Mouse (Mus musculus) intestine, postnatal 0 days (tissue): Measurements from ENCODE around the gene Cuedc1. TPM values are rescaled to one million over a fixed set of nuclear protein-coding genes. Genes with fewer than 3 reads are reported as not detected.

Experiments
- ATAC-seq: fragments of 200-750 bp; cut with Nextera tagmentation; 2 replicates; pipeline ENCODE4 v1.8.0; 2017; ENCODE audit warnings: mild to moderate bottlenecking, moderate TSS enrichment, moderate library complexity
- H3K27ac ChIP-seq: fragments of 300-500 bp; sonication (generic); 2 replicates; pipeline ENCODE4 v1.5.1; 2014; ENCODE audit warnings: mild to moderate bottlenecking, low read depth, low read length, moderate library complexity
- H3K27me3 ChIP-seq: fragments of 300-500 bp; sonication (generic); replicated peaks from 2 replicates; pipeline ENCODE4 v1.6.1; 2014; ENCODE audit warnings: low read length, mixed read lengths; ENCODE audit not compliant: control insufficient read depth, insufficient read depth
- H3K36me3 ChIP-seq: fragments of 300-500 bp; sonication (generic); 2 replicates; pipeline ENCODE4 v1.6.1; 2014; ENCODE audit warnings: mild to moderate bottlenecking, moderate library complexity; ENCODE audit not compliant: control insufficient read depth, insufficient read depth
- H3K4me1 ChIP-seq: fragments of 300-500 bp; sonication (generic); replicated peaks from 2 replicates; pipeline ENCODE4 v1.6.1; 2014; ENCODE audit warnings: antibody characterized with exemption, low read length, mixed read lengths; ENCODE audit not compliant: control insufficient read depth, insufficient read depth
- H3K4me2 ChIP-seq: fragments of 300-500 bp; sonication (generic); replicated peaks from 2 replicates; pipeline ENCODE4 v1.6.1; 2014; ENCODE audit warnings: low read depth, mild to moderate bottlenecking, moderate library complexity
- H3K4me3 ChIP-seq: fragments of 300-500 bp; sonication (generic); 2 replicates; pipeline ENCODE4 v1.5.1; 2014; ENCODE audit warnings: low read depth, low read length
- H3K9ac ChIP-seq: fragments of 300-500 bp; sonication (generic); 2 replicates; pipeline ENCODE4 v1.6.1; 2014; ENCODE audit warnings: mild to moderate bottlenecking, low read depth, low read length
- H3K9me3 ChIP-seq: fragments of 300-500 bp; sonication (generic); 2 replicates; pipeline ENCODE4 v1.6.1; 2016; ENCODE audit warnings: mixed run types; ENCODE audit not compliant: control insufficient read depth
- CTCF ChIP-seq: sonication (generic); IDR thresholded peaks from 2 replicates; pipeline ENCODE4 v1.5.1; 2016; ENCODE audit warnings: low read depth, mild to moderate bottlenecking, control low read depth, antibody characterized with exemption, moderate library complexity
- WGBS: fragments of 180-500 bp; shearing (Covaris S2); extraction: QIAGEN DNeasy Blood & Tissue Kit; methylation state at CpG from one replicate; pipeline ENCODE4 v1.1.7; 2014; 5-methylcytosine and 5-hydroxymethylcytosine counted together
- polyA plus RNA-seq: library from polyadenylated mRNA; unstranded; fragments of >200 nt; fragmentation: Nextera tagmentation; extraction: Ambion mirVana; gene quantifications from 2 replicates; pipeline ENCODE4 v1.2.1, GENCODE M21; 2015

Gene Cuedc1
- polyA plus RNA-seq, 1 experiment from 2014 or later: 7.1 TPM

- H3K27me3 ChIP-seq: no peaks in the 10 kb centered on the region
- H3K9ac ChIP-seq: no peak overlapping the region
- TF ChIP-seq CTCF: no peak
- no peaks in the 10 kb centered on the region for H3K9me3 ChIP-seq
- H3K36me3 ChIP-seq: no peaks in the 10 kb centered on the region
- no peak overlapping the region for H3K27ac ChIP-seq
- WGBS: 57% methylated on average over 6 of the region's 6 CpGs
- ATAC-seq: no peak
- no peak overlapping the region for H3K4me3 ChIP-seq
- H3K4me1 ChIP-seq: no peaks in the 10 kb centered on the region
- H3K4me2 ChIP-seq: no peak overlapping the region
These were observed 7.8 kb downstream of the Cuedc1 start for GRCm38 (mm10) chr11:88105494-88106291.

GRCm38 (mm10) chr11:88106292-88106554 lies 8.4 kb downstream of the Cuedc1 start:
- no peak overlapping the region for H3K27ac ChIP-seq

GRCm38 (mm10) chr11:88107365-88107764 lies 9.5 kb downstream of the Cuedc1 start:
- WGBS: 70% methylated on average over 4 of the region's 4 CpGs
- no peak overlapping the region for H3K9ac ChIP-seq
- ATAC-seq: no peak
- H3K9me3 ChIP-seq: no peaks in the 10 kb centered on the region
- no peaks in the 10 kb centered on the region for H3K4me1 ChIP-seq
- H3K27me3 ChIP-seq: no peaks in the 10 kb centered on the region
- TF ChIP-seq CTCF: no peak
- no peak overlapping the region for H3K4me3 ChIP-seq
- H3K36me3 ChIP-seq: no peaks in the 10 kb centered on the region
- no peak overlapping the region for H3K4me2 ChIP-seq
- H3K27ac ChIP-seq: no peak overlapping the region

More at GRCm38 (mm10) chr11:88106292-88106554, 8.4 kb downstream of the Cuedc1 start:
- 46% methylated on average over 8 of the region's 8 CpGs for WGBS
- Histone ChIP-seq H3K36me3 (no peaks in the 10 kb centered on the region), H3K9me3 (no peaks in the 10 kb centered on the region), H3K4me1 (no peaks in the 10 kb centered on the region), H3K4me2 (no peak overlapping the region), H3K27me3 (no peaks in the 10 kb centered on the region), H3K4me3 (no peak overlapping the region), H3K9ac (no peak overlapping the region)
- no peak for TF ChIP-seq CTCF
- no peak for ATAC-seq

GRCm38 (mm10) chr11:88110031-88110594 lies 12.3 kb downstream of the Cuedc1 start:
- ATAC-seq: no peak
- Histone ChIP-seq H3K4me1 (no peaks in the 10 kb centered on the region), H3K36me3 (no peaks in the 10 kb centered on the region), H3K4me3 (no peak overlapping the region), H3K27me3 (no peaks in the 10 kb centered on the region), H3K9me3 (no peaks in the 10 kb centered on the region), H3K27ac (no peak overlapping the region), H3K4me2 (no peak overlapping the region), H3K9ac (no peak overlapping the region)
- no peak for TF ChIP-seq CTCF
- 72% methylated on average over 9 of the region's 9 CpGs for WGBS

- no peak overlapping the region for H3K27ac ChIP-seq
- WGBS: 66% methylated on average over 13 of the region's 13 CpGs
These were observed 14.2 kb downstream of the Cuedc1 start for GRCm38 (mm10) chr11:88112078-88112477.

GRCm38 (mm10) chr11:88112677-88113333 lies 14.9 kb downstream of the Cuedc1 start:
- no peak for TF ChIP-seq CTCF
- no peaks in the 10 kb centered on the region for H3K36me3 ChIP-seq
- H3K4me1 ChIP-seq: no peaks in the 10 kb centered on the region
- no peak overlapping the region for H3K27ac ChIP-seq
- H3K9ac ChIP-seq: no peak overlapping the region
- H3K4me3 ChIP-seq: no peak overlapping the region
- no peaks in the 10 kb centered on the region for H3K9me3 ChIP-seq
- no peak overlapping the region for H3K4me2 ChIP-seq
- no peaks in the 10 kb centered on the region for H3K27me3 ChIP-seq
- WGBS: 86% methylated on average over 7 of the region's 7 CpGs
- ATAC-seq: no peak

More at GRCm38 (mm10) chr11:88112078-88112477, 14.2 kb downstream of the Cuedc1 start:
- Histone ChIP-seq H3K4me3 (no peak overlapping the region), H3K9me3 (no peaks in the 10 kb centered on the region), H3K4me2 (no peak overlapping the region), H3K36me3 (no peaks in the 10 kb centered on the region), H3K9ac (no peak overlapping the region), H3K27me3 (no peaks in the 10 kb centered on the region), H3K4me1 (no peaks in the 10 kb centered on the region)
- TF ChIP-seq CTCF: no peak
- ATAC-seq: no peak
